Mouse (Mus musculus): ENCODE results near the gene Inpp1.

- TF ChIP-seq CTCF (IDR thresholded peaks at IDR 0.05; ENCODE audit: insufficient read depth, low read length) (no peak), POLR2A (IDR thresholded peaks at IDR 0.05; ENCODE audit: borderline replicate concordance, extremely low read depth, low read depth, low read length) (no peak)
Measured at GRCm38 (mm10) chr1:52758174-52758573, 59.3 kb downstream of the Inpp1 start.

All from lung, adult 2 months (tissue).